In the genomic region with DNA sequence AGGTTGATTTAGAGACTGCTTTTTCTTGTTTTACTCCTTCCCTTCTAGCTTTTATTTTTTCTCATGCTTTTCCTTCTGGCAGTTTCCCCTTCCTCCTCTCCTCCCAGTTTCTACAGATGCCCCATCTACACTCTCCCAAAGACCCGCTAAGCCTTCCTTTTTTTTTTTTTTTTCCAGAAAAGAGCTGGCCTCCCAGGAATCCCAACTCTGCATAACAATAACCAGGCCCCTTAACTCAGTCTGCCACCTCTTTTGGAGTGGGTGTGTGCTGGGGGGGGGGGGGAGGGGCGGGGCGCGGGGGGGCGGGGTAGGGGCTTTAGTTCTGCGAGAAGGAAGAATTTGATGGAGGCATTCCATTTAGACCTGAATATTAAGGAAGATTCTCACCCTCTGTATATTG, we compare ENCODE assay signal across 14 mouse cellular contexts. TPM values are rescaled to one million over a fixed set of nuclear protein-coding genes. Genes with fewer than 3 reads are reported as not detected.
"Had no signal": no experiment of that assay in that cellular context is flagged by ENCODE, and none has a peak within 500 bp of the region (broad histone marks: within the 10 kb centered on the region; RNA-seq: fewer than 3 reads in every experiment).

No protein-coding gene starts in this region.

- ATAC-seq: lung, postnatal 0 days had no signal

- H3K9ac ChIP-seq: kidney, embryonic 15.5 days; liver, embryonic 15.5 days had no signal

- H3K4me2 ChIP-seq: kidney, embryonic 15.5 days; liver, embryonic 11.5 days; liver, embryonic 15.5 days had no signal

- H3K36me3 ChIP-seq: kidney, embryonic 15.5 days; limb, embryonic 10.5 days; liver, embryonic 15.5 days had no signal

- H3K9me3 ChIP-seq: kidney, embryonic 15.5 days; limb, embryonic 10.5 days; liver, embryonic 15.5 days had no signal

- DNase-seq: kidney, adult 18-20 months; kidney, postnatal 14 days; lung, adult 2 months; lung, postnatal 36 days; right cerebral cortex, adult 18-20 months; thymus, postnatal 4 days had no signal

- H3K27me3 ChIP-seq: kidney, embryonic 15.5 days; liver, embryonic 15.5 days had no signal

- H3K4me3 ChIP-seq: kidney, embryonic 15.5 days; limb, embryonic 10.5 days; liver, embryonic 15.5 days had no signal

- H3K27ac ChIP-seq: kidney, embryonic 15.5 days; limb, embryonic 10.5 days; liver, embryonic 15.5 days; stomach, postnatal 0 days had no signal

- H3K4me1 ChIP-seq: kidney, embryonic 15.5 days; limb, embryonic 10.5 days; liver, embryonic 15.5 days had no signal

RNA-seq across cellular contexts. Expression of a gene that starts 38.4 kb away (rescaled TPM):
- polyA plus RNA-seq: kidney, embryonic 15.5 days; limb, embryonic 10.5 days; limb, embryonic 14.5 days; liver, embryonic 11.5 days; liver, embryonic 15.5 days; lung, adult 2 months; lung, postnatal 0 days; neural tube, embryonic 14.5 days; stomach, postnatal 0 days had no signal

RNA-seq across cellular contexts. Expression of a gene that starts 51.6 kb away (rescaled TPM):
- polyA plus RNA-seq: limb, embryonic 10.5 days; liver, embryonic 11.5 days; lung, postnatal 0 days had no signal
